Mouse (Mus musculus) forebrain, embryonic 14.5 days (tissue): ENCODE data around the gene Akap2. TPM values are rescaled to one million over a fixed set of nuclear protein-coding genes. Genes with fewer than 3 reads are reported as not detected.
A peak's percentile ranks its signal among the peaks of the same experiment; 100 is the strongest.

Experiments used
- ATAC-seq: fragments of 200-750 bp; cut with Nextera tagmentation; 2 replicates; pipeline ENCODE4 v1.8.0; 2017; ENCODE audit warnings: mild to moderate bottlenecking, moderate library complexity
- DNase-seq: peaks from one replicate; pipeline ENCODE4 v3.0.0-alpha.2; 2015; ENCODE audit warnings: low spot score
- H3K27ac ChIP-seq: fragments of 300-500 bp; sonication (generic); 2 replicates; pipeline ENCODE4 v1.5.1; 2014; ENCODE audit warnings: low read depth, mild to moderate bottlenecking, control low read depth, low read length, moderate library complexity
- H3K27me3 ChIP-seq: fragments of 300-500 bp; sonication (generic); replicated peaks from 2 replicates; pipeline ENCODE4 v1.6.1; 2014; ENCODE audit warnings: low read length, control low read depth, mixed read lengths; ENCODE audit not compliant: control insufficient read depth, insufficient read depth
- H3K36me3 ChIP-seq: fragments of 300-500 bp; sonication (generic); 2 replicates; pipeline ENCODE4 v1.6.1; 2014; ENCODE audit warnings: low read length, control low read depth; ENCODE audit not compliant: control insufficient read depth, insufficient read depth
- H3K4me1 ChIP-seq: fragments of 300-500 bp; sonication (generic); 2 replicates; pipeline ENCODE4 v1.6.1; 2014; ENCODE audit warnings: antibody characterized with exemption, low read length, control low read depth; ENCODE audit not compliant: control insufficient read depth, insufficient read depth
- H3K4me2 ChIP-seq: fragments of 300-500 bp; sonication (generic); 2 replicates; pipeline ENCODE4 v1.6.1; 2014; ENCODE audit warnings: mild to moderate bottlenecking, control low read depth, low read length
- H3K4me3 ChIP-seq: fragments of 300-500 bp; sonication (generic); 2 replicates; pipeline ENCODE4 v1.5.1; 2014; ENCODE audit warnings: low read depth, low read length, control low read depth
- H3K9ac ChIP-seq: fragments of 300-500 bp; sonication (generic); 2 replicates; pipeline ENCODE4 v1.6.1; 2014; ENCODE audit warnings: mild to moderate bottlenecking, low read length, control low read depth, moderate library complexity
- H3K9me3 ChIP-seq: fragments of 300-500 bp; sonication (generic); replicated peaks from 2 replicates; pipeline ENCODE4 v1.6.1; 2016; ENCODE audit warnings: low read length, control low read depth, mixed read lengths; ENCODE audit not compliant: control insufficient read depth
- WGBS: fragments of 180-500 bp; shearing (Covaris S2); extraction: QIAGEN DNeasy Blood & Tissue Kit; methylation state at CpG from one replicate; pipeline ENCODE4 v1.1.7; 2014; 5-methylcytosine and 5-hydroxymethylcytosine counted together
- polyA plus RNA-seq: library from polyadenylated mRNA; unstranded; fragments of >200 nt; fragmentation: Nextera tagmentation; extraction: Ambion mirVana; gene quantifications from 2 replicates; pipeline ENCODE4 v1.2.1, GENCODE M21; 2014

The Akap2 gene
- polyA plus RNA-seq, 1 experiment from 2014 or later: 5.0 TPM

- Histone ChIP-seq H3K4me2 (no peak overlapping the region), H3K27ac (no peak overlapping the region), H3K4me1 (peaks cover 13% of the 10 kb centered on the region; the same call in 1 of the 2 replicates), H3K27me3 (no peaks in the 10 kb centered on the region), H3K36me3 (no peaks in the 10 kb centered on the region), H3K4me3 (no peak overlapping the region), H3K9me3 (no peaks in the 10 kb centered on the region), H3K9ac (no peak overlapping the region)
- 74% methylated on average over 5 of the region's 5 CpGs for WGBS
- no peak for DNase-seq
- ATAC-seq: no peak
Measured at GRCm38 (mm10) chr4:57822641-57823040, 105.2 kb downstream of the Akap2 start.

- Histone ChIP-seq H3K9me3 (no peaks in the 10 kb centered on the region), H3K9ac (no peak overlapping the region), H3K27me3 (no peaks in the 10 kb centered on the region), H3K36me3 (no peaks in the 10 kb centered on the region), H3K4me1 (peaks cover 13% of the 10 kb centered on the region; the same call in 1 of the 2 replicates), H3K4me3 (no peak overlapping the region), H3K4me2 (no peak overlapping the region), H3K27ac (no peak overlapping the region)
- WGBS: 6% methylated on average over 8 of the region's 8 CpGs
- DNase-seq (peak; percentile 60), ATAC-seq (peak; percentile 27; the same call in 1 of the 2 replicates)
Measured at GRCm38 (mm10) chr4:57824626-57825240, 107.3 kb downstream of the Akap2 start.

GRCm38 (mm10) chr4:57826272-57826671 lies 108.8 kb downstream of the Akap2 start:
- Histone ChIP-seq H3K4me1 (peaks cover 13% of the 10 kb centered on the region; the same call in 1 of the 2 replicates), H3K27ac (no peak overlapping the region), H3K4me2 (no peak overlapping the region), H3K9ac (no peak overlapping the region), H3K27me3 (no peaks in the 10 kb centered on the region), H3K9me3 (no peaks in the 10 kb centered on the region), H3K4me3 (no peak overlapping the region), H3K36me3 (no peaks in the 10 kb centered on the region)
- 86% methylated on average over 7 of the region's 7 CpGs for WGBS
- no peak for DNase-seq
- ATAC-seq: no peak

- no peak overlapping the region for H3K4me2 ChIP-seq
- no peaks in the 10 kb centered on the region for H3K27me3 ChIP-seq
- no peak overlapping the region for H3K9ac ChIP-seq
- no peak overlapping the region for H3K4me3 ChIP-seq
- 73% methylated on average over 9 of the region's 9 CpGs for WGBS
- no peak for ATAC-seq
- H3K9me3 ChIP-seq: no peaks in the 10 kb centered on the region
- DNase-seq: no peak
- 0 out of 2 replicates have a peak, but pooled peaks cover 3% of the 10 kb centered on the region for H3K4me1 ChIP-seq
- H3K27ac ChIP-seq: no peak overlapping the region
- H3K36me3 ChIP-seq: no peaks in the 10 kb centered on the region
Measured at GRCm38 (mm10) chr4:57829131-57829530, 111.7 kb downstream of the Akap2 start.

- Histone ChIP-seq H3K9ac (no peak overlapping the region), H3K36me3 (no peaks in the 10 kb centered on the region), H3K4me3 (no peak overlapping the region), H3K9me3 (no peaks in the 10 kb centered on the region), H3K27me3 (no peaks in the 10 kb centered on the region), H3K27ac (no peak overlapping the region), H3K4me1 (0 out of 2 replicates have a peak, but pooled peaks cover under 1% of the 10 kb centered on the region), H3K4me2 (no peak overlapping the region)
- WGBS: 31% methylated on average over 3 of the region's 3 CpGs
- DNase-seq (peak; percentile 41), ATAC-seq (0 out of 2 replicates have a peak, but pooled peaks have one; percentile 32)
Measured at GRCm38 (mm10) chr4:57829740-57830139, 112.3 kb downstream of the Akap2 start.

- no peak for DNase-seq
- Histone ChIP-seq H3K4me1 (no peaks in the 10 kb centered on the region), H3K4me3 (no peak overlapping the region), H3K36me3 (no peaks in the 10 kb centered on the region), H3K27me3 (no peaks in the 10 kb centered on the region), H3K27ac (no peak overlapping the region), H3K9ac (no peak overlapping the region), H3K4me2 (no peak overlapping the region), H3K9me3 (no peaks in the 10 kb centered on the region)
- 53% methylated on average over 7 of the region's 7 CpGs for WGBS
- no peak for ATAC-seq
Measured at GRCm38 (mm10) chr4:57832318-57832717, 114.9 kb downstream of the Akap2 start.

- Histone ChIP-seq H3K27ac (no peak overlapping the region), H3K9ac (no peak overlapping the region), H3K4me3 (no peak overlapping the region), H3K36me3 (no peaks in the 10 kb centered on the region), H3K4me2 (no peak overlapping the region), H3K4me1 (no peaks in the 10 kb centered on the region), H3K27me3 (no peaks in the 10 kb centered on the region), H3K9me3 (no peaks in the 10 kb centered on the region)
- 82% methylated on average over 4 of the region's 4 CpGs for WGBS
- DNase-seq (no peak), ATAC-seq (no peak)
Measured at GRCm38 (mm10) chr4:57833060-57833459, 115.6 kb downstream of the Akap2 start.

GRCm38 (mm10) chr4:57834141-57834540 lies 116.7 kb downstream of the Akap2 start:
- 85% methylated on average over 4 of the region's 4 CpGs for WGBS
- Histone ChIP-seq H3K4me3 (no peak overlapping the region), H3K9ac (no peak overlapping the region), H3K27me3 (no peaks in the 10 kb centered on the region), H3K4me1 (no peaks in the 10 kb centered on the region), H3K27ac (no peak overlapping the region), H3K36me3 (no peaks in the 10 kb centered on the region), H3K4me2 (no peak overlapping the region), H3K9me3 (no peaks in the 10 kb centered on the region)
- DNase-seq (no peak), ATAC-seq (no peak)

GRCm38 (mm10) chr4:57837089-57837488 lies 119.6 kb downstream of the Akap2 start:
- 83% methylated on average over 9 of the region's 9 CpGs for WGBS
- no peak overlapping the region for H3K9ac ChIP-seq
- no peaks in the 10 kb centered on the region for H3K9me3 ChIP-seq
- no peak overlapping the region for H3K27ac ChIP-seq
- no peaks in the 10 kb centered on the region for H3K4me1 ChIP-seq
- ATAC-seq: no peak
- H3K27me3 ChIP-seq: no peaks in the 10 kb centered on the region
- DNase-seq: no peak
- H3K4me2 ChIP-seq: no peak overlapping the region
- H3K36me3 ChIP-seq: no peaks in the 10 kb centered on the region
- H3K4me3 ChIP-seq: no peak overlapping the region
